Mouse (Mus musculus) cerebellum, adult 2 months (tissue): Measurements from ENCODE around the gene Prdx1. TPM values are rescaled to one million over a fixed set of nuclear protein-coding genes. Genes with fewer than 3 reads are reported as not detected.

ENCODE experiments used
- DNase-seq, 2 experiments: peaks; one replicate each; pipeline ENCODE4 v3.0.0; 2021
- H3K27ac ChIP-seq: fragments of 200-500 bp; 2 replicates; pipeline ENCODE4 v1.5.1; 2012; ENCODE audit warnings: low read length, control low read depth, inconsistent platforms; ENCODE audit not compliant: insufficient read depth
- H3K27me3 ChIP-seq: fragments of 200-500 bp; 2 replicates; pipeline ENCODE4 v1.6.1; 2012; ENCODE audit warnings: inconsistent platforms, mild to moderate bottlenecking, low read length, moderate library complexity; ENCODE audit not compliant: control insufficient read depth, insufficient read depth
- H3K4me1 ChIP-seq: fragments of 200-500 bp; 2 replicates; pipeline ENCODE4 v1.6.1; 2011; ENCODE audit warnings: low read length; ENCODE audit not compliant: control insufficient read depth, insufficient read depth
- H3K4me3 ChIP-seq: fragments of 200-500 bp; replicated peaks from 2 replicates; pipeline ENCODE3; 2011; ENCODE audit warnings: mild to moderate bottlenecking, low read depth, low read length, control low read depth; ENCODE audit not compliant: insufficient read depth
- CTCF ChIP-seq: fragments of 200-500 bp; IDR thresholded peaks from 2 replicates; pipeline ENCODE4 v1.5.1; 2011; ENCODE audit warnings: low read depth, mild to moderate bottlenecking, control low read depth, low read length, moderate library complexity, borderline replicate concordance; ENCODE audit not compliant: insufficient read depth
- POLR2A ChIP-seq: fragments of 200-500 bp; IDR thresholded peaks from 2 replicates; pipeline ENCODE4 v1.6.1; 2011; ENCODE audit warnings: low read length, control low read depth, borderline replicate concordance; ENCODE audit not compliant: insufficient read depth
- WGBS: fragments of 180-500 bp; shearing (Covaris S2); methylation state at CpG from one replicate; pipeline ENCODE4 v1.1.7; 2018; 5-methylcytosine and 5-hydroxymethylcytosine counted together
- polyA plus RNA-seq: library from polyadenylated mRNA; depleted of rRNA; stranded (reverse); fragments of >200 nt; gene quantifications from 2 replicates; pipeline ENCODE4 v1.2.3, GENCODE M21; 2012

Prdx1 gene
- polyA plus RNA-seq, 1 experiment = 250 TPM

DNA sequence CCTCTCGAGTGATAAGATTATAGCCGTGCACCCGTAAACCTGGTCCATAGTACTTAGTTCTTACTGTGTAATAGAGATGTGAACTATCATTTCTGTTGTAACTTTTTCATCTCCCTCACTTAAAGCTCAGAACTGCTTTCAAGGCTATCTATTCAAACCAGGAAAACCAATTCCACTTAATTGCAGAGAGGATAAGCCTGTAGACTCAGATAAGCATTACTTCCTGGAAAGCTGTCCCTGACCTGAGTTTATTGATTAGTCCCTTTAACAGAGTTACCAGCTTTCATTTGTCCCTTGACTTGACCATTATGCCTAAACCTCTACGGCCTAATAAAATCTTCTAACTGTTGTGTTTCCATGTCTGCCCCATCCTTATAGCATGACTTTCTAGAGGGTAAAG lies 1.4 kb upstream of the Prdx1 start:
- 90% methylated on average over 4 of the region's 4 CpGs for WGBS
- no peak overlapping the region for H3K4me3 ChIP-seq
- DNase-seq = no peak
- no peaks in the 10 kb centered on the region for H3K27me3 ChIP-seq
- no peak for TF ChIP-seq POLR2A
- no peak for TF ChIP-seq CTCF
- H3K4me1 ChIP-seq = 0 out of 2 replicates have a peak, but pooled peaks cover 2% of the 10 kb centered on the region
- no peak overlapping the region for H3K27ac ChIP-seq

DNA sequence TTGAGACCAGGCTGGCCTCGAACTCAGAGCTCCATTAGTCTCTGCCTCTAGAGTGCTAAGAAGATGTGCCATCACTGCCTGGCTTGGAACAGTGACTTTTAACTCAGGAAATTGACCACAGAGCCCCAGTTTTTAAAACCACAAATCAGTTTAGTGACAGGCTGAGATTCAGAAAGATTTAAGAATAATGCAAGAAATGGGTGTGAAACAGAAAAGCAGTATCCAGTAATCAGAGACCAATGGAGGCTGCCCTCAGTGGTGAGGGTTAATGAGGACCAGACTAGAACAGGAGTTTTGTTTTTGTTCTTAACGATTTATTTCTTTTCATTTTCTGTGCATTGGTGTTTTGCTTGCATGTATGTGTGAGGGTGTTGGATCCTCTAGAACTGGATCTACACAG lies 679 bp upstream of the Prdx1 start:
- Histone ChIP-seq H3K27ac (peak overlapping the region; percentile 91), H3K27me3 (no peaks in the 10 kb centered on the region), H3K4me1 (0 out of 2 replicates have a peak, but pooled peaks cover 2% of the 10 kb centered on the region), H3K4me3 (peak overlapping the region; percentile 76)
- no peak for TF ChIP-seq POLR2A
- no peak for TF ChIP-seq CTCF
- WGBS = 77% methylated on average over 2 of the region's 2 CpGs
- no peak for DNase-seq

DNA sequence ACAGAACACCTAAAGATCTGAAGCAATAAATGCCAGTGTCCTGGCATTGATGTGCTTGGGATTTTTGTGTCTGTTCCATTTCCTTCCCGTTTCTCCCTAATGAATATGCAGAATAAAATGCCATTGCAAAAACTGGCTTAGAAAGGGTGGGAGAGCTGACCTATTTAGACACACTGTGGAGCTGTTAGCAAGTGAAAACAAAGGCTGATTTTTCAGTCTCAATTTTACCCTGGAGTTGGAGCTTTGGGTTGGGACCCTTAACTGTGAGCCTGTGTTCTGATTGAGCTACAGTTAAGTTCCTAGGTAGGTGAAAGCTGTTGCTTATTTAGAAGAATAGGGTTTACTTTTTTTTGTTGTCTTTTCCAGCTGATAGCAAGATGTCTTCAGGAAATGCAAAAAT lies 1.7 kb downstream of the Prdx1 start:
- Histone ChIP-seq H3K4me3 (peak overlapping the region; percentile 2), H3K27me3 (no peaks in the 10 kb centered on the region), H3K4me1 (0 out of 2 replicates have a peak, but pooled peaks cover 2% of the 10 kb centered on the region), H3K27ac (no peak overlapping the region)
- no peak for TF ChIP-seq CTCF
- TF ChIP-seq POLR2A = no peak
- DNase-seq = no peak
- WGBS = 33% methylated on average over 1 of the region's 1 CpGs

DNA sequence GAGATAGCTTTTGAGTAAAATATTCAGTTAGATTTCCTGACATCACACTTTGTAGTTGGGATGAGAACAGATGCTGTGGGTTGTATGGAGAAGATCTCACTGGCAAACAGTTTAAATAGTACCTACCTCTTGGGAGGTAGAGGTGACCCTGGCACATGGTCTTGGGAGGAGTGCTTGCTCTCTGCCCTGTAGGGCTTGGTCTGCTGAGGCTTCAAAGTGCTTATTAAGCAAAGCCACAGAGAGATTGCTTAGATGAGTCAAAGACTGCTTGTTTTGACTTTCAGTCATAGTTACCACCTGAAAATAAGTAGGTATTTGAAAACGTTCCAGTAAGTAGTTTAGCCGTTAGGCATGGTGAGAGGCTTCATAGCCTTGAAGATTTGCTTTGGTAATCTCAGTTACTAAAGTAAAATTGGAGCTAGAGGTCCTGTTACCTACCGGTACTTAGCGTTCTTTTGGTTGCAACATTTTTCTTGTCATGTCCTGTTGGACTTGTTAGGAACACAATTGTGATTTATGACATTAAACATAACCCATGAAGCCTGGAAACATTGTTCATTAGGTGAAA lies 4.0 kb downstream of the Prdx1 start:
- Histone ChIP-seq H3K4me3 (no peak overlapping the region), H3K27me3 (no peaks in the 10 kb centered on the region), H3K27ac (no peak overlapping the region), H3K4me1 (0 out of 2 replicates have a peak, but pooled peaks cover 2% of the 10 kb centered on the region)
- no peak for DNase-seq
- 90% methylated on average over 4 of the region's 4 CpGs for WGBS
- TF ChIP-seq CTCF = no peak

DNA sequence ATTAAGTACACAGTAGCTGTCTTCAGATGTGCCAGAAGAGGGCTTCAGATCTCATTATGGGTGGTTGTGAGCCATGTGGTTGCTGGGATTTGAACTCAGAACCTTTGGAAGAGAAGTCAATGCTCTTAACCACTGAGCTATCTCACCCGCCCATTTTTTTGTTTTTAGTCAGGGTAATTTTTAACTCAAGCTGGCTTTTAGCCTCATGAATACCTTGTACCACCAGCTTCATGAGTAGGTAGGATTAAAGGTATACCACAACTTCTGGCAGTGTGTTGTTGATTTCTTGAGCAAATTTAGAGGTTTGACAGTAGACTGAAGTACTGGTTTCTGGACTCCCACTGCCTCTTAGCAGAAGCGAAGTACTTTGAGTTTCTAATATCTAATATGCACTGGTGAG lies 6.8 kb downstream of the Prdx1 start:
- TF ChIP-seq CTCF (no peak), POLR2A (no peak)
- Histone ChIP-seq H3K4me1 (no peaks in the 10 kb centered on the region), H3K4me3 (no peak overlapping the region), H3K27me3 (no peaks in the 10 kb centered on the region), H3K27ac (no peak overlapping the region)
- 89% methylated on average over 2 of the region's 2 CpGs for WGBS
- no peak for DNase-seq

DNA sequence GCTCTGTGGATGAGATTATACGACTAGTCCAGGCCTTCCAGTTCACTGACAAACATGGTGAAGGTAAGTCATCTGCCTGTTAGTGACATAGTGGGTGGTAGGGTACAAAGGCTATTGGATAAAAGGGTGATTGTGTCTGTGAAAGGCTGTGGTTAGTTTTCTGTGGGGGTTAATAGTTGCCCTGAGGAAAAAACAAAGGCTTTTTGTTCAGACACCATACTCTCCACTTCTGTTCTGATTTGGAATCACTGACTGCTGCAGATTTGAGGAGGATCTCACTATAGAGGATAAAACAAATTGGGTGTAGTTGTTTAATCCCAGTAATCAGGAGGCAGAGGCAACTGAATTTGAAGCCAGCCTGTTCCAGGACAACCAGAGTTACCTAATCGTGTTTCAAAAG lies 8.4 kb downstream of the Prdx1 start:
- DNase-seq = no peak
- Histone ChIP-seq H3K4me1 (no peaks in the 10 kb centered on the region), H3K4me3 (no peak overlapping the region), H3K27ac (no peak overlapping the region), H3K27me3 (no peaks in the 10 kb centered on the region)
- 83% methylated on average over 2 of the region's 2 CpGs for WGBS
- TF ChIP-seq CTCF (no peak), POLR2A (no peak)

DNA sequence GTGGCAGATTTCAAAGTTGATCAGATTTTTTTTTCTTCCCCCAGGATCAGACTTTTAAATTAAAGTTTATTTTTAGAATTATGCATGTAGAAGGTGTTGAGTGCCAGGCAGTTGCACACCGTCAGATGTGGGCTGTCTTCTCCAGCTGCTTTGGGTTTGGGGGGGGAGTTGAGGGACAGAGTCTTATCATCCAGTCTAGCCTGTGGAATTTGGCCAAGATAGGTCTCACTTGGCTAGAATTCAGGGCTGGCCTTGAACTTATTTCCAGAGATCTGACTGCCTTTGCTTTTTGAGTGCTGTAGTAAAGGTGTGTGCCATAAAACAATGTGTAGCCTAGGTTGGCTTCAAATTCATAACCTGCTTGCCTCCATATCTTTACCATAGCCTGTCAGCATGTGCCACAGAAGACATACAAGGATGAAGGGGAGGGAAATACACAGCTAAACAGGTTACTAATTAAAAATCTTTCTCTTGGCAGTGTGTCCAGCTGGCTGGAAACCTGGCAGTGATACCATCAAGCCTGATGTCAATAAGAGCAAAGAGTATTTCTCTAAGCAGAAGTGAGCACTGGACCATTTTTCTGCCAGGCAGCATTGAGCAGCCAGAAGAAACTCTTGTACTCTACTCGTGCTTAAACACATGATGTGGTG lies 13.5 kb downstream of the Prdx1 start:
- no peak for DNase-seq
- Histone ChIP-seq H3K4me3 (no peak overlapping the region), H3K27me3 (no peaks in the 10 kb centered on the region), H3K4me1 (no peaks in the 10 kb centered on the region), H3K27ac (0 out of 2 replicates have a peak overlapping the region, but pooled peaks have one; percentile 53)
- WGBS = 32% methylated on average over 2 of the region's 2 CpGs
- no peak for TF ChIP-seq CTCF
- TF ChIP-seq POLR2A = no peak

DNA sequence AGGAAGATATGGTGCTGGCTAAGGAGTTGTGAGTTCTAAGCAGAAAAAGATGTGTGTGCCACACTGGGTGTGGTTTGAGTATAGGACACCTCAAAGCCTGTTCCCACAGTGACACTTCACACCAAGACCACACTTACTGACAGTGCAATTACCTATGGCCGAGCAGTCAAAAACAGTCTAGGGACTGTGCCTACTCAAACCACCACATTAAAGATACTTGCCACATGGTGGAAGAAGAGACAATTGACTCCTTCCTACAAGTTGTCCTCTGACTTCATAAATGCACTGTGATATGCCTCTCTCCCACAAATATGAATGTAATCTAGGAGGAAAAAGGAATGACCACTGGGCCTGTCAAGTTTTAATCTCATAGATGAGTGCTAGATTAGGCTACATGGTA lies 15.6 kb downstream of the Prdx1 start:
- H3K27me3 ChIP-seq = no peaks in the 10 kb centered on the region
- WGBS = 90% methylated on average over 1 of the region's 1 CpGs
- no peak overlapping the region for H3K27ac ChIP-seq
- H3K4me1 ChIP-seq = no peaks in the 10 kb centered on the region
- no peak for DNase-seq
- no peak overlapping the region for H3K4me3 ChIP-seq
- TF ChIP-seq POLR2A (no peak), CTCF (no peak)
